Mouse (Mus musculus): ENCODE measurements around the gene Angptl4. TPM values are rescaled to one million over a fixed set of nuclear protein-coding genes. Genes with fewer than 3 reads are reported as not detected.
"Not testable (repeated sequence)": the region's sequence is repeated elsewhere in the genome, so short reads cannot be mapped to it uniquely, and the experiment has no call there.

Angptl4 gene
- total RNA-seq, 2 experiments from 2014 or later: 156 to 168 TPM

DNA sequence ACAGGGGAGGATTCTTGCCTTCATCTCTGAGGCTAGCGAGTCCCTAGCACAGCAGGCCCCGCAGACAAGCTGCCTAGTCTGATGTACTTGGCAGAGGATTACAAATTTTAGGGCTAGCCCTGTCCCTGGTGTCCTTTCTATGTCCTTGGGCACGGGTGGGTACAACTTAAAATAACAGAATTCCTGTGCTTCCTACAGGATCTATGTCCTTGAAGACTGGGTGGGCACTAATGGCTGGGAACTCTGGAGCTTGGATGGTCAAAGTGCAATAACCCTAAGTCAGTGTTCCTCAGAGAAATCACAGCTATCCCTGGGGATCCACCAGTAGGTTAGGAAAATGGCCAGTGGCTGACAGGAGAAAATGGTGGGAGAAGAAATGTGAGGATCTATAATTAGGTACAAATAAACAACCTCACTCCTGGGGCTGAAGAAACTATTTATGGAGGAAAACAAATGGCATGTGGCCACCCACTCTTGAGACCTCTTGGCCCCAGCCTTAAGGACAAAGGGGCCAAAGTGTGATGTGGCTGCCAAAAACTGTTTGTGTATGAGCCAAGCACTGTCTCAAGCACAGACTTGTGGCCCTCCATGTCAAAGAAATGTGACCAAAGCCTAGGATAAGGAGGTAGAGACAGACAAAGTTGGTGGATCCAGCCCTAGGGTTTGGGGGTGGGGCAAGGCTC lies 25.4 kb downstream of the Angptl4 start:
- peak; percentile 68 for DNase-seq

DNA sequence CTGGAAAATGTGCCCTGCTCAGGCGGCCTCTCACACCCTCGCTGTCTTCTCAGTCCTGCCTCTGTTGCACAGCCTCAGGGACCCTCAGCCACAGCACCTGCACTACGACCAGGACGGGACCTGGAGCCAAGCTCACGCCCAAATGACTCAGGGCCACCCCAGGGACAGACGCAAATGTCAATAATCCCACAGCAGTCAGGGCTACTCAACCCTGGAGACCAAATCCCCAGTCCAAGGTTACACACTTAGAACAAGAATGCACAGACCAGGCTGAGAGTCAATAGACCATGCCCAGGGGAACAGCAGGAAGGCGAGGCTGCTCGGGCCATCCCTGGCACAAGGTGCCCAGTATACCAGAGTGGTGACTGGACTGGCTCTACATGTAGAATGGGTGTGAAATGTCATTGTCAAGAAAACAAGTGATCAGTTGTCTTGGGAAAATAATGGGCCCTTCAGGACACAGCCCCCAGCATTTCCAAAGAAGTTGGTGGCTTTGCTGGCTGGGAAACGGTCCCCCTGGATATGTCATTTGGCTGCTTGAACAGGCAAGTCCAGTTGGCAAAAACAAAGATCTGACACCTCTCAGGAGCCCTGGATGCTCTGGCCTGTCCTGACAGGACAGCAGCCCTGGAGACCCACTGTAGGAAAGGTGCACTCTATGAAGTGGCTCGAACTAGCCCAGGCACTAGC lies 26.1 kb downstream of the Angptl4 start:
- peak; percentile 81 for DNase-seq

DNA sequence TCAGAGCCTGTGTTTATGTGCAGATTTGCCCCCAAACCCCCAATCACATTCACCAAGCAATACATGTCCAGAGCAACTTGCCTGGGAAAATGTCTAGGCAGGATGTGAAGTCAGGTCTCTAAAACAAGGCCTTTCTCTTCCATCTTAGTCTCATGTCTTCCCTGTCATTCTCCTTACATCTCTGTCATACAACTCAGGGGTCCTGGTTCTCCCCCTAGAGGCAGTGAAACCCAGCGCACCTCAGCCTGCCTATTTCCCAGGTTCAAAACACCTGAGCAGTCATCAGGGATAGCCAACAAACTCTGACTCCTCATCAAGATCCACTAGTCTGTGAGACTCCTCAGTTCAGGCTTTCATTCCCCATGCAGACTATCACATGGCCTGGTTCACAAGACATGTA lies 27.0 kb downstream of the Angptl4 start:
- DNase-seq: no peak

DNA sequence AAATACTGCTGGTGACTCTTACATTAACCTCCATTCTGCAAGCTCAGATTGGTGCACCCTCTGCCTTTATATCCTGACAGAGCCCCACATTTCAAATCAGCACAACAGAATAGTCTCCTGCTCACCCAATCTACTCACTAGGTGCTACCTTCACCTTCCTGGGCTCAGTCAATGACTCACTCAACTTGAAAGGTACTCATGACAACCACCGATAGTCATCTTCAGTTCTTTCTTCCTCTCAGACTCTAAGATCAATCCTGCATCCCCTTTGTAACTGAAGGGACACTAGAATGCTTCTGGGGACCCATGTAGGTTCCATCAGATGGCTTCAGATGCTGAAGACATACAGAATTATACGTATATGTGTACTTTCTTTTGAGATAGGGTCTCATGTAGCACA lies 29.3 kb downstream of the Angptl4 start:
- no peak for DNase-seq

DNA sequence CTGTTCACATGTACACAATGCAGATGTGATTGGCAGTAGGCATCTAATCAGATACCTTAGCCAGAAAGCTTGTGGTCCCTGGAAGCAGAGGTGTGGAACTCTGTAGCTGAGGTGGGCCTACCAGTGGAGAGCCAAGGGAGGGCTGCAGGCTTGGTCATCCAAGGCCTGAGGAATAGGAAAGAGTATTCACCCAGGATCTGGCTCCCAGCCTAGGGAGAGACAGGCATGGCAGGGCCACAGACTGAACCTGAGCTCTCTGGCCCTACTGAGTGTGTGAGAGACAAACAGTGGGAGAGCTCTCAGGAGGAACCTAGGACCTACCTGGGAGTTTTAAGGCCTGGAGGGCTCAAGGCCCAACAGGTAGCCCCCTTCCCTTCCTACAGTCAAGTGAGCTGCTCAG lies 30.4 kb downstream of the Angptl4 start:
- DNase-seq: peak; percentile 33

DNA sequence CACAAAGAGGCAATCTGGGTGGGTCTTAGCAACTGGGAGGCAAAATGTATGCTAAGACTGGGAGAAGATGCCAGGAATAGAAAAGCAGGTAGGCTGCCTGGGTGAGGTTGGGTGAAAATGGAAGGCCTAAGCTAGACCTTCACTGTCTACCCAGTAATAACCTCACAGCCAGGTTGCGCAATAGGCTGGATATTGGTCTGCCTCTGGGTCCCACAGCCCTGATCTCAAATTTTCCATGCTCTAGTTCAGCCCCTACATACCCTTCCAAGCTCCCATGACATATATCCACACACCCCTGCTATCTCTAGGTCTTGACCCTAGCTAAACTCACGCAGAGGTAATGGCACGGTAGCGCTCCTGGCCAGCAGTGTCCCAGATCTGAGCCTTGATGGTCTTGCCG lies 32.2 kb downstream of the Angptl4 start:
- DNase-seq: peak; percentile 48

DNA sequence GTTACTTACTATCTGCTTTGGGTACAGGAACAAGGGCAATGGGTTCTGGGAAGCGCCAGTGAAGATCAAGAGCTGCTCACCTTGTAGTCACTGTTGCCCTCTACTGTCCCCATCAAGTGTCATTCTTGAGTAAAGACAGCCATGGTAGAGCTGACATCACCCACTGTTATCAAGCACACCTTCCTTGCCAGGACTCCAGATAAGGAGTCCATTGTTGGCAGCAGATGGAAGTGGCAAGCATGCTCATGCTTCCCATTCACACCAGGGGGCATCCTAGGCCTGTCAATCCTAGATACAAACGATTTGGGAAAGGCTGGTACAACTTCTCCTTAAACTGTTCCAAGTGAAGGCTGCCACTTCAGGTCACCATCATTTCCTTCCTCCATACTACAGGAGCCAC lies 35.6 kb downstream of the Angptl4 start:
- DNase-seq: peak; percentile 58

DNA sequence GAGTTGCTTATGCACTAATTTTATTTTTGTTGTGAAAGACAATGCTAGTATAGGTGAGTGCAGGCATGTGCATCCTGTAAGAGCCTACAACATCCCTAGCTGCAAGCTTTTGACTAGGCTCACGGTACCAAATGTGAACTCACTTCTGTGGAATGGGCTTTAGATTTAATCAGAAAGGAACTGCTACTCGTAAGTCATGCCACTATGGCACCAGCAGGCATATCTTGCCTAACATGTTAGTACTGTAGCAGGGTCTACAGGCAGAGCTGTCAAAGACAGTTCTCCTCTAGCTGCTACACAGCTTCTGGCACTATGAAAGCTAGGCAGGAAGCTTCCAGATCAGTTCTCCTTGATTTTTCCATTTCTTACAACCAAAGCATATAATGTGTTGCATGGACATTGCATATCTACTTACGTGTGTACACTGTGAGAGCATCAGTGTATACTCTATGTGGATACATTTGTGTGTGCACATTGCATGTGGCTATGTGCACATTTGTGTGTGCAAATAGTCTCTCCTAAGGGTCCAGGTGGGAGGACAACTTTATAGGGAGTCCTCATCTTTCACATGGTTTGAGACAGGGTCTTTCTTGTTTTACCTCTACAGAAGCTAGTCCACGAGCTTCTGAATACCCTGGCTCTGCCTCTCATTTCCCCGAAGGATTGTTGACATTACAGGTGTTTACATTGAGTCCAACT lies 36.8 kb downstream of the Angptl4 start:
- no peak for DNase-seq

DNA sequence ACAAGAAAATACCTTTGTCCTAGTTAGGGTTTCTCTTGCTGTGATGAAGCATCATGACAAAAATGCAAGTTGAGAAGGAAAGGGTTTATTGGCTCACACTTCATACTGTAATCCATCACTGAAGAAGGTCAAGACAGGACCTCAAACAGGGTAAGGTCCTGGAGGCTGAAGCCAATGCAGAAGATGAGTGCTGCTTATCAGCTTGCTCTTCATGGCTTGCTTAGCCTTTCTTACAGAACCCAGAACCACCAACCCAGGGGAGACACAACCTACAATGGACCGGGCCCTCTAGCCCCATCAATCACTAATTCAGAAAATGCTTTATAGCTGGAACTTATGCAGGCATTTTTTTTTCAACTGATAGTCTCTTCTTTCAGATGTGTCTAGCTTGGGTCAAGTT lies 39.2 kb downstream of the Angptl4 start:
- DNase-seq: no peak

DNA sequence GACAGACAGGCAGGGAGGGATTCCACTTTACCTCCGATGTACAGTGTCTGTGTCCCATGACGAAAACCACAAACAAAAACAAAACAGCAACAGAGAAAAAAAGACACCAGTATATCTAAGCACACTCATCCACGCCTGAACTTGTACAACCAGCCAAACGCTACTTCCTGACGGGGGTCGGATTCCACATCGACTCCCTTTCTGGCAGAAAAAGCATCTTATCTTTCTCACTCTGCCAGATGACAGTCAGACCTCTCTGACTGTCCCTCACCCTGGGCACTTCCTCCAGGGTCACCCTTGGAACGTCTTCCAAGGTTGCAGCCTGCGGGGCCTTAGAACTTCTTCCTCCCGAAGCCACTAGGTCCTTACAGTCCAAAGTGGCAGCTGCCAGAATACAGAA lies 48.1 kb downstream of the Angptl4 start:
- DNase-seq: not testable (repeated sequence)

DNA sequence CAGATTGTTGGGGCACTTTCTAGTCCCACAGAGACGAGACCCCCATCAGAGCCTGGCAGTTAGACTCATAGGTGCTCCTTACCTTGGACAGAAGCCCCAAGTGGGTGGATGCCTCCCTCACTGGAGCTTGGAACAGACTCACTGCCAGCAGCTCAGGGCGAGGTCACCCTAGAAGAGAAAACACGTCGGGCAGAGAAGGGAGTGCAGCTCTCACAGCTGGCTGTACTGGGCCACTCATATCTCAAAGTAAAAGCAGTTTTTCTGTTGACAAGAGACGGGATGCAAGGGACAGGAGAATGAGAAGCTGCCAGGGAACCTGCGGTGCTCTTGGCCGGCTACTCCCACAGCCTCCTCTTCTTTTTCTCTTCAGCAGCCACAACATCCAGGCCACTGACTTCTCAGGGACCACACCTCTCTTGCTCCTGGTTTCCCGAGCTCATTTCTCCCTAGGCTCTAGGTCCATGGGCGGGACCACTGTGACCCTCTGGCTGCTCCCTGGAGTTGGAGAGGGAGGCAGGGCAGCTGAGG lies 49.0 kb downstream of the Angptl4 start:
- not testable (repeated sequence) for DNase-seq

DNA sequence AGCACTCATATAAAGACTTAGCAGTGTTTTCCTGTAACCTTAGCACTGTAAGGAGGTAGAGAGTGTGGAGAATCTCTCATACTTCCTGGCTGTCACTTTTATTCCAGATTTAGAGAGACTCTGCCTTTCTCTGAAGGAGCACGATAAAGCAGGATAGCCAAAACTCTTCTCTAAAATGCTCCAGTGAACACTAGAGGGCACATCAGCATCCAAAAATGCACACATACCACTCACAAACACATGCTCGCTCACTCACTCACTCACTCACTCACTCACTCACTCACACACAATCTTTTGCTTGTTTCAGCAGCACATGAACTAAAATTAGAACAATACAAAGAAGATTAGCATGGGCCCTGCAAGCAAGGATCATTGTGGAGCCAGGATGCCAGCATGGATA lies 52.4 kb downstream of the Angptl4 start:
- DNase-seq: no peak

DNA sequence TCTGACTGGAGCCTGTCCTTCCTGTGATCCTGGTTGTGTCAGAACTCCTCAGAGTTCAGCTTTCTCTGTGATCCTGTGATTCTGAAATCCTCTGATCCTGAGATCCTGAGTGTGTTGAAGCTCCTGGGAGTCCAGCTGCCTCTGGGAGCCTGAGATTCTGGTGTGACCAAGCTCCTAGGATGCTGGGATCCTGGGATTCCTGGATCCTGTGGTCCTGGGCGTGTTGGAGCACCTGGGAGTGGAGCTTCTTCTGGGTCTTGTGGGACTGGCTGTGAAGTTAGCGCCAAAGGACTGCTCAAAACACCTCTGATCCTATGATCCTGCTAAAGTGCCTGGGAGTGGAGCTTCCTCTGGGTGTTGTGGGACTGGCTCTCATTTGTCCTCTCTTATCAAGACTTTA lies 53.2 kb downstream of the Angptl4 start:
- no peak for DNase-seq

Other genes starting within 250 kb of the Angptl4 start
- 1 to 10 TPM; 4.2 to 4.6 TPM for gene Myo1f, start 226.1 kb downstream of the Angptl4 start, total RNA-seq (2021)
- gene Zfp414, start 152.7 kb downstream of the Angptl4 start, total RNA-seq (2021): 10 to 100 TPM; 25.6 to 42.6 TPM
- 1 to 10 TPM; 1.2 to 1.4 TPM for gene Pram1, start 143.8 kb downstream of the Angptl4 start, total RNA-seq (2021)
- 100 to 1,000 TPM; 148 to 172 TPM for gene Hnrnpm, start 95.0 kb downstream of the Angptl4 start, total RNA-seq (2021)
- 100 to 1,000 TPM; 115 to 126 TPM for gene March2, start 63.2 kb downstream of the Angptl4 start, total RNA-seq (2021)
- 100 to 1,000 TPM; 213 to 245 TPM for gene Rab11b, start 21.3 kb downstream of the Angptl4 start, total RNA-seq (2021)
- 100 to 1,000 TPM in 1 of 2 experiments, 10 to 100 TPM in 1; 85.3 to 108 TPM for gene Kank3, start 28.7 kb upstream of the Angptl4 start, total RNA-seq (2021)
- 1,000 to 10,000 TPM; 1,671 to 1,675 TPM for gene Rps28, start 42.7 kb upstream of the Angptl4 start, total RNA-seq (2021)
- 100 to 1,000 TPM; 564 to 570 TPM for gene Ndufa7, start 42.7 kb upstream of the Angptl4 start, total RNA-seq (2021)
- gene Cd320, start 61.3 kb upstream of the Angptl4 start, total RNA-seq (2021): 10 to 100 TPM; 29.6 to 39.4 TPM
- gene Gm7029, start 92.0 kb upstream of the Angptl4 start, total RNA-seq (2021): not detected
- 10 to 100 TPM; 13.4 to 15.8 TPM for gene Kifc1, start 108.8 kb upstream of the Angptl4 start, total RNA-seq (2021)
- not detected for gene Platr17, start 123.3 kb upstream of the Angptl4 start, total RNA-seq (2021)
- gene Daxx, start 127.6 kb upstream of the Angptl4 start, total RNA-seq (2021): 10 to 100 TPM; 25.4 to 26.3 TPM
- gene Tapbp, start 134.1 kb upstream of the Angptl4 start, total RNA-seq (2021): 100 to 1,000 TPM; 131 to 150 TPM
- 10 to 100 TPM; 29.2 to 34.3 TPM for gene Zbtb22, start 134.1 kb upstream of the Angptl4 start, total RNA-seq (2021)
- 10 to 100 TPM; 57.1 to 76.3 TPM for gene Rgl2, start 147.7 kb upstream of the Angptl4 start, total RNA-seq (2021)
- 10 to 100 TPM; 81.2 to 94.9 TPM for gene Pfdn6, start 158.5 kb upstream of the Angptl4 start, total RNA-seq (2021)
- gene Wdr46, start 158.8 kb upstream of the Angptl4 start, total RNA-seq (2021): 10 to 100 TPM; 28.4 to 29.7 TPM
- gene B3galt4, start 169.7 kb upstream of the Angptl4 start, total RNA-seq (2021): 1 to 10 TPM; 4.8 to 5.8 TPM
- gene Vps52, start 174.0 kb upstream of the Angptl4 start, total RNA-seq (2021): 10 to 100 TPM; 38.8 to 51.4 TPM
- gene Rps18, start 174.2 kb upstream of the Angptl4 start, total RNA-seq (2021): 100 to 1,000 TPM; 943 to 952 TPM
- 100 to 1,000 TPM; 204 to 217 TPM for gene H2-K1, start 218.5 kb upstream of the Angptl4 start, total RNA-seq (2021)
- gene Ring1, start 242.8 kb upstream of the Angptl4 start, total RNA-seq (2021): 10 to 100 TPM; 29.8 to 36.5 TPM
- gene H2-Ke6, start 246.2 kb upstream of the Angptl4 start, total RNA-seq (2021): 100 to 1,000 TPM; 184 to 194 TPM
- 100 to 1,000 TPM; 115 to 140 TPM for gene Slc39a7, start 249.9 kb upstream of the Angptl4 start, total RNA-seq (2021)
- 10 to 100 TPM; 62.3 to 76.1 TPM for gene Rxrb, start 250.0 kb upstream of the Angptl4 start, total RNA-seq (2021)